Mouse (Mus musculus) cerebellum, postnatal 36 days (tissue): ENCODE measurements around the gene Fbxw8.
A peak's percentile ranks its signal among the peaks of the same experiment; 100 is the strongest.

Experiments used
- DNase-seq, 2 experiments: peaks; one replicate each; pipeline ENCODE4 v3.0.0; 2021 to 2022; ENCODE audit warnings: mixed read lengths in 2 of 2

Fbxw8 gene

GRCm38 (mm10) chr5:118154839-118155564 is at the start of gene Fbxw8:
TSS of gene Fbxw8 (minus strand) at chr5:118155464.
- DNase-seq: peak; percentile 86 to 88

- no peak for DNase-seq
Measured at GRCm38 (mm10) chr5:118204675-118205440, 49.6 kb upstream of the Fbxw8 start.

- no peak for DNase-seq
Measured at GRCm38 (mm10) chr5:118199670-118200069, 44.4 kb upstream of the Fbxw8 start.

- no peak for DNase-seq
Measured at GRCm38 (mm10) chr5:118197421-118197820, 42.2 kb upstream of the Fbxw8 start.

- DNase-seq: peak in 1 of 2 experiments; percentile 31
Measured at GRCm38 (mm10) chr5:118192221-118192620, 37.0 kb upstream of the Fbxw8 start.

GRCm38 (mm10) chr5:118190491-118190890 is 35.2 kb upstream of the Fbxw8 start:
- DNase-seq: no peak

- no peak for DNase-seq
Measured at GRCm38 (mm10) chr5:118188356-118188755, 33.1 kb upstream of the Fbxw8 start.

- no peak for DNase-seq
Measured at GRCm38 (mm10) chr5:118186903-118187633, 31.8 kb upstream of the Fbxw8 start.

- no peak for DNase-seq
Measured at GRCm38 (mm10) chr5:118177640-118178039, 22.4 kb upstream of the Fbxw8 start.

- no peak for DNase-seq
Measured at GRCm38 (mm10) chr5:118175137-118175536, 19.9 kb upstream of the Fbxw8 start.

- DNase-seq: no peak
Measured at GRCm38 (mm10) chr5:118174310-118175009, 19.2 kb upstream of the Fbxw8 start.

GRCm38 (mm10) chr5:118172078-118172723 is 16.9 kb upstream of the Fbxw8 start:
- DNase-seq: no peak

GRCm38 (mm10) chr5:118171665-118172064 is 16.4 kb upstream of the Fbxw8 start:
- DNase-seq: no peak

- DNase-seq: peak; percentile 38 to 41
Measured at GRCm38 (mm10) chr5:118170888-118171529, 15.7 kb upstream of the Fbxw8 start.

- peak; percentile 49 to 66 for DNase-seq
Measured at GRCm38 (mm10) chr5:118169222-118170221, 14.3 kb upstream of the Fbxw8 start.

- no peak for DNase-seq
Measured at GRCm38 (mm10) chr5:118167561-118167995, 12.3 kb upstream of the Fbxw8 start.

GRCm38 (mm10) chr5:118165462-118165861 is 10.2 kb upstream of the Fbxw8 start:
- no peak for DNase-seq

GRCm38 (mm10) chr5:118164581-118164980 is 9.3 kb upstream of the Fbxw8 start, which contains the start of gene Hrk:
TSS of gene Hrk (plus strand) at chr5:118164648.
- DNase-seq: no peak

- no peak for DNase-seq
Measured at GRCm38 (mm10) chr5:118160691-118161090, 5.4 kb upstream of the Fbxw8 start.

- no peak for DNase-seq
Measured at GRCm38 (mm10) chr5:118156976-118157375, 1.7 kb upstream of the Fbxw8 start.
